Mouse (Mus musculus) layer of hippocampus, adult 9-10 months (tissue): ENCODE measurements around the gene Krcc1.
A peak's percentile ranks its signal among the peaks of the same experiment; 100 is the strongest.
"Not testable (repeated sequence)": the region's sequence is repeated elsewhere in the genome, so short reads cannot be mapped to it uniquely, and the experiment has no call there.

ENCODE experiments used
- DNase-seq: peaks from one replicate; pipeline ENCODE4 v3.0.0; 2022; ENCODE audit warnings: low spot score

The Krcc1 gene

GRCm38 (mm10) chr6:71262142-71262833 is 9.2 kb upstream of the Krcc1 start:
- DNase-seq = no peak

GRCm38 (mm10) chr6:71267603-71268002 is 3.9 kb upstream of the Krcc1 start:
- not testable (repeated sequence) for DNase-seq

- no peak for DNase-seq
Measured at GRCm38 (mm10) chr6:71268929-71269685, 2.4 kb upstream of the Krcc1 start.

- DNase-seq = not testable (repeated sequence)
Measured at GRCm38 (mm10) chr6:71269686-71270050, 1.8 kb upstream of the Krcc1 start.

GRCm38 (mm10) chr6:71270301-71271056 is 998 bp upstream of the Krcc1 start:
- DNase-seq = peak; percentile 4

- no peak for DNase-seq
Measured at GRCm38 (mm10) chr6:71271057-71271388, 454 bp upstream of the Krcc1 start.

- no peak for DNase-seq
Measured at GRCm38 (mm10) chr6:71272316-71272741, 852 bp downstream of the Krcc1 start.

GRCm38 (mm10) chr6:71273715-71274114 is 2.2 kb downstream of the Krcc1 start:
- DNase-seq = no peak

- no peak for DNase-seq
Measured at GRCm38 (mm10) chr6:71274621-71275020, 3.1 kb downstream of the Krcc1 start.

- no peak for DNase-seq
Measured at GRCm38 (mm10) chr6:71279418-71279817, 7.9 kb downstream of the Krcc1 start.

GRCm38 (mm10) chr6:71293509-71293908 is 22.0 kb downstream of the Krcc1 start:
- no peak for DNase-seq

GRCm38 (mm10) chr6:71295303-71295702 is 23.8 kb downstream of the Krcc1 start:
- no peak for DNase-seq

- DNase-seq = no peak
Measured at GRCm38 (mm10) chr6:71298051-71298450, 26.6 kb downstream of the Krcc1 start.

GRCm38 (mm10) chr6:71298751-71299150 is 27.3 kb downstream of the Krcc1 start:
- DNase-seq = no peak

- DNase-seq = no peak
Measured at GRCm38 (mm10) chr6:71302097-71302731, 30.7 kb downstream of the Krcc1 start.

GRCm38 (mm10) chr6:71307486-71307885 is 36.0 kb downstream of the Krcc1 start:
- no peak for DNase-seq

- DNase-seq = no peak
Measured at GRCm38 (mm10) chr6:71321826-71322283, 50.4 kb downstream of the Krcc1 start, which contains the start of gene Smyd1. TSS of gene Smyd1 (minus strand) at chr6:71322233.

GRCm38 (mm10) chr6:71322491-71322921 is 51.0 kb downstream of the Krcc1 start, which contains the start of gene Cd8b1:
TSS of gene Cd8b1 (plus strand) at chr6:71322788.
- no peak for DNase-seq

GRCm38 (mm10) chr6:71324816-71325215 is 53.3 kb downstream of the Krcc1 start:
- DNase-seq = no peak

- DNase-seq = no peak
Measured at GRCm38 (mm10) chr6:71329881-71330280, 58.4 kb downstream of the Krcc1 start.

GRCm38 (mm10) chr6:71330486-71330885 is 59.0 kb downstream of the Krcc1 start:
- DNase-seq = no peak

- DNase-seq = not testable (repeated sequence)
Measured at GRCm38 (mm10) chr6:71331491-71331890, 60.0 kb downstream of the Krcc1 start.
